Mouse (Mus musculus) C2C12 (cell line): ENCODE measurements at regions not wholly inside any gene's neighbourhood (a gene's known extent, or its start where the extent isn't known, plus 50 kb on each side); places are given as distances from the start of the nearest gene placed in this dataset.

Experiments used
- H3K27me3 ChIP-seq: one replicate; pipeline ENCODE4 v1.6.1; 2011; ENCODE audit not compliant: control insufficient read depth, insufficient read depth, insufficient read length
- H3K36me3 ChIP-seq: one replicate; pipeline ENCODE4 v1.6.1; 2011; ENCODE audit not compliant: control insufficient read depth, insufficient read depth
- H3K4me3 ChIP-seq: one replicate; pipeline ENCODE4 v1.5.1; 2011; ENCODE audit warnings: mild to moderate bottlenecking, control low read depth; ENCODE audit not compliant: poor library complexity, insufficient read depth, severe bottlenecking
- H3K79me2 ChIP-seq: one replicate; pipeline ENCODE4 v1.6.1; 2011; ENCODE audit not compliant: control insufficient read depth, insufficient read depth
- H3K79me3 ChIP-seq: one replicate; pipeline ENCODE4 v1.6.1; 2011; ENCODE audit warnings: low read depth, control low read depth
- H3ac ChIP-seq: one replicate; pipeline ENCODE3; 2011; ENCODE audit warnings: low read depth; ENCODE audit not compliant: control insufficient read depth, insufficient read length
- CEBPB ChIP-seq: IDR thresholded peaks from one replicate; pipeline ENCODE4 v1.6.1; 2011; ENCODE audit warnings: low read depth, mild to moderate bottlenecking, control low read depth, moderate library complexity
- CTCF ChIP-seq: IDR thresholded peaks from one replicate; pipeline ENCODE4 v1.5.1; 2011; ENCODE audit not compliant: control insufficient read depth, insufficient read depth, insufficient read length
- FOSL1 ChIP-seq: IDR thresholded peaks from one replicate; pipeline ENCODE4 v1.8.0; 2011; ENCODE audit warnings: mild to moderate bottlenecking, low read length; ENCODE audit not compliant: poor library complexity, insufficient read depth, severe bottlenecking
- MAX ChIP-seq: IDR thresholded peaks from one replicate; pipeline ENCODE4 v1.6.1; 2011; ENCODE audit warnings: mild to moderate bottlenecking, control low read depth
- MYOD1 ChIP-seq: IDR thresholded peaks from one replicate; pipeline ENCODE4 v1.6.1; 2011; ENCODE audit warnings: low read depth; ENCODE audit not compliant: control insufficient read depth, insufficient read length
- MYOG ChIP-seq: IDR thresholded peaks from one replicate; pipeline ENCODE4 v1.6.1; 2011; ENCODE audit not compliant: control insufficient read depth, insufficient read length; ENCODE audit errors: extremely low read depth
- USF1 ChIP-seq: IDR thresholded peaks from one replicate; pipeline ENCODE4 v1.6.1; 2011; ENCODE audit warnings: low read depth, mild to moderate bottlenecking, control low read depth, moderate library complexity

DNA sequence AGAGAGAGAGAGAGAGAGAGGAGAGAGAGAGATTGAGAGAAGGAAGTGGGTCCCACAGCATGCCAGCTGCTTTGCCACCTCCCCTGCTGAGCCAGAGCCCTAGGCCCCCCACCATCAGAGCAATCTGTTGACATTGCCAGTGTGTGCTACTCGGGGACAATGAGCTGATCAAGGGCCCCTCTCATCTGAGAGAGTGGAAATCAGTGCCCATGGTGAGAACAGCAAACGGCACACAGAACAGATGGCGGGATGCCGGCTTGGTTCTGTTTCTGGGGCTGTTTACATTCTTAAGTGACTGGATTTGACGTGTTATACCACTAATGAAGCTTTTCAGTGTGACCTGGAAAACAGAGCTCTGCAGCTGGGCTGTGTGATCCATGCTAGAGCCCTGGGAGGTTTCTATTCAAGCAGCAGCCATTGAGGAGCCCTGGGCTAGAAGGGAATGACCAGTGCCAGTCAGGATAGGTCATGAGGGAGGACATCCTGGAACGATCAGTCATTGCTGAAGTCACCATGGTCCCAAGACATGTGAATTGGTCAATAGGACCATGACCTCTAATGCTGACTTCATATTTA, 296.0 kb downstream of the Irx2 start:
- no peaks in the 10 kb centered on the region for H3K36me3 ChIP-seq
- no peaks in the 10 kb centered on the region for H3K79me2 ChIP-seq
- TF ChIP-seq CTCF (no peak), FOSL1 (no peak), MYOD1 (no peak), USF1 (no peak), MAX (no peak), CEBPB (no peak), MYOG (no peak)
- H3K79me3 ChIP-seq, result no peaks in the 10 kb centered on the region
- no peak overlapping the region for H3ac ChIP-seq
- no peaks in the 10 kb centered on the region for H3K27me3 ChIP-seq
- H3K4me3 ChIP-seq, result no peak overlapping the region

DNA sequence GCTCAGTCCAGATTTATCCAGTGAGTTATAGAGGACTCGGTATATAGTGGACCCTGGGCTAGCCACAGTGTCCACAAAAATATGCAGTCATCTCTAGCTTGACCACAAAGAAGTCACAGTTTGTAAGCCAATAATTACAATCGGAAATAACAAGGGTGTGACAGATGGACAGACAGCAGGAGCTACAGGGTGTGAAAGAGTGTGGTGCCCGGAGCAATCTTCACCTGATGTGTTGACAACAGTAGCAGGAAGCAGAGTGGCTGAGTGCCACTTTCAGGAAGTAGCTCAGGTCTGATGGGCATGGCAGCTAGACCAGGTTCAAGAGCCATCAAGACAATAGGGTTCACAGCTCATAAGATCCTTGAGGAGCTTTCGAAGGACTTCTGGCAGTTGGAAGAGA, 308.6 kb downstream of the Irx2 start:
- no peaks in the 10 kb centered on the region for H3K79me3 ChIP-seq
- no peaks in the 10 kb centered on the region for H3K79me2 ChIP-seq
- H3K27me3 ChIP-seq, result no peaks in the 10 kb centered on the region
- H3K4me3 ChIP-seq, result no peak overlapping the region
- no peak overlapping the region for H3ac ChIP-seq
- no peaks in the 10 kb centered on the region for H3K36me3 ChIP-seq
- TF ChIP-seq CEBPB, result no peak
- TF ChIP-seq MAX, result no peak
- TF ChIP-seq CTCF, result no peak
- no peak for TF ChIP-seq MYOG
- TF ChIP-seq FOSL1, result no peak
- TF ChIP-seq USF1, result no peak
- no peak for TF ChIP-seq MYOD1

DNA sequence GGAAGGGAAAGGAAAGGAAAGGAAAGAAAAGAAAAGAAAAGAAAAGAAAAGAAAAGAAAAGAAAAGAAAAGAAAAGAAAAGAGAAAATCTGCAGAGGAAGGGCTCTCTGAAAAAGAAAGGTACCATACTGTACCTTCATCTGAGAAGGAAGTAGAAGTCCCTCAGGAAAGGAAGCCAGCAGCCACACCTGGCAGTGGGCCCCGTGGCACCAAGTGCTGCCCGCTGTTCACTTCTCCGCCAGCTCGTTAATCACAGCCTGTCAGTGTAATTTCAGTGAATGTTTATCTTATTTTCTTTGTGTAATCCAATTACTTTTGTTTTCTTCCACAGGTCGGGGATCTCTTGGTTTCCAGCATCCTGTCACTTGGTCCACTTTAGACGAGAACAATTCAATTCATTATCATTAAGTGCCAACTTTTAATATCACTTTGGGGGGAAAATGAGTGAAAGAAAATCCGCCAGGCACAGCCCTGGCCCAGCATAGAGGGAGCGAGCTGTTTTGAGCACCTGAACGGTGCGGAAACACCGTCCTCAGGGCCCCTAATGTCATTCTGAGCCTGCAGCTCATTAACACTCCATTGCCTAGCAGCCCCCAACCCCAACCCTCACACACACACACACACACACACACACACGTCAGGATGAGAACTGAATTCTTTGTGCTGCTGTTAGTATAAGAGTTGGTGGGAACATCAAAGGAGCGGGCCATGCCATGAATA, 309.7 kb downstream of the Irx2 start:
- H3K27me3 ChIP-seq, result no peaks in the 10 kb centered on the region
- no peaks in the 10 kb centered on the region for H3K79me2 ChIP-seq
- TF ChIP-seq MYOG, result no peak
- no peak for TF ChIP-seq CTCF
- no peak for TF ChIP-seq MYOD1
- no peak for TF ChIP-seq USF1
- no peak for TF ChIP-seq CEBPB
- no peak for TF ChIP-seq FOSL1
- no peak for TF ChIP-seq MAX
- H3K79me3 ChIP-seq, result no peaks in the 10 kb centered on the region
- H3ac ChIP-seq, result no peak overlapping the region
- H3K36me3 ChIP-seq, result no peaks in the 10 kb centered on the region
- no peak overlapping the region for H3K4me3 ChIP-seq

- TF ChIP-seq CTCF (no peak), MAX (no peak), CEBPB (no peak), MYOG (no peak), USF1 (no peak)
- Histone ChIP-seq H3K79me3 (no peaks in the 10 kb centered on the region), H3K4me3 (no peak overlapping the region), H3K36me3 (no peaks in the 10 kb centered on the region), H3ac (no peak overlapping the region), H3K79me2 (no peaks in the 10 kb centered on the region), H3K27me3 (no peaks in the 10 kb centered on the region)
These were observed 312.7 kb upstream of the Irx4 start for GRCm38 (mm10) chr13:72947374-72948165.

DNA sequence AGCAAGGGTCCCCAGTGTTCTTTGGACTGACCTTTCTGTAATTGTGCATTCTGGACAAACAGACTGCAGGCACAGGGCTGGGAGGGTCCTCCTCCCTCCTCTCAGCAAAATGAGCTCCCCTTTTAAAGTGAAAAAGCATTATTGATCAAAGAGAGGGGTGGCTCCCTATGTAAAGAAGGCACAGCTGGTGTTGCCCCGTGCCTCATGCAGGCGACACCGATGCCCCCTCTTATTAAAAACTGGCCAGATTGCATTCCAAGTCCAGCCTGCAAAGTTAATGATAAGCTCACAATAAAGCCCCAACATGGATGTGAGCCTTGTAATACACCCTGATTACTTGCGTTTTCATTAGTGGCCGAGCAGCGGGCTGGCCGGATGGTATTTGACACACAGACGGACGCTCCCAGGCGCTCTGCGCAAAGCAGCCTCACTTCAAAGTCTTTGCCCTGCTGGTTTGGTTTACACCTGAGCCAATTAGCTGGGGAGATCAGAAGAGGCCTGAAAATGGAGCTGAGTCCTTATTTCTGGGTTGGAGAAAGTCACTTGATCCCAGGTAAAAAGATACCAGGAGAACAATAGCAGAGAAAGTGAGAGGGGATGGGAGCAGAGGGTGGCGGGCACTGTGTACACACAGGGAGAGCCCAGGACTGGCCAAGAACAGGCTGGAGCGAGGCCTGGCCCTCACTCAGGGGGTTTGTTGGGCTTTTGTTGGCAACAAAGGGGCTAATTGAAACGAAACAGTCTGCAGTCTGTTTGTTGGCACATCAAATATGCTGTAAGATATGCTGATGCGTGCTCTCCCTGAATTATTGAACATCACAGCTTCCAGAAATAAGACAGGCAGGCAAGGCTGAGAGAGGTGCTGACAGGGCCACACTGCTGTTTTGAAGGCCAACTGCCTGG, 301.4 kb upstream of the Irx4 start:
- no peak overlapping the region for H3ac ChIP-seq
- no peaks in the 10 kb centered on the region for H3K36me3 ChIP-seq
- no peak for TF ChIP-seq MAX
- TF ChIP-seq FOSL1, result no peak
- no peak for TF ChIP-seq MYOD1
- TF ChIP-seq CEBPB, result no peak
- no peak for TF ChIP-seq CTCF
- no peaks in the 10 kb centered on the region for H3K27me3 ChIP-seq
- no peaks in the 10 kb centered on the region for H3K79me2 ChIP-seq
- no peak overlapping the region for H3K4me3 ChIP-seq
- H3K79me3 ChIP-seq, result no peaks in the 10 kb centered on the region
